Mouse (Mus musculus) G1E (cell line): ENCODE data around the gene Ngf. TPM values are rescaled to one million over a fixed set of nuclear protein-coding genes. Genes with fewer than 3 reads are reported as not detected.

Experiments used
- ATAC-seq: 2 replicates; pipeline ENCODE4 v1.8.0; 2016; ENCODE audit warnings: mild to moderate bottlenecking; ENCODE audit not compliant: insufficient number of reproducible peaks, poor library complexity, low FRiP score, severe bottlenecking; ENCODE audit errors: extremely low read depth
- DNase-seq: peaks from one replicate; pipeline ENCODE4 v3.0.0; 2012; ENCODE audit warnings: low spot score
- H3K27me3 ChIP-seq: 2 replicates; pipeline ENCODE4 v1.6.1; 2012; ENCODE audit warnings: mild to moderate bottlenecking, low read length, inconsistent platforms; ENCODE audit not compliant: insufficient read depth
- H3K36me3 ChIP-seq: replicated peaks from 2 replicates; pipeline ENCODE3; 2012; ENCODE audit warnings: mild to moderate bottlenecking, inconsistent platforms
- H3K4me1 ChIP-seq: 2 replicates; pipeline ENCODE4 v1.6.1; 2012; ENCODE audit warnings: low read depth, low read length, inconsistent platforms, mixed read lengths; ENCODE audit not compliant: insufficient read depth
- H3K4me3 ChIP-seq: 2 replicates; pipeline ENCODE4 v1.5.1; 2012; ENCODE audit warnings: low read depth, mild to moderate bottlenecking, inconsistent platforms, low read length, moderate library complexity, mixed read lengths
- H3K9me3 ChIP-seq: replicated peaks from 2 replicates; pipeline ENCODE4 v1.6.1; 2012; ENCODE audit warnings: inconsistent platforms
- CTCF ChIP-seq: IDR thresholded peaks from 2 replicates; pipeline ENCODE4 v1.5.1; 2012; ENCODE audit warnings: low read depth, low read length, inconsistent platforms, mixed read lengths
- GATA1 ChIP-seq: IDR thresholded peaks from 2 replicates; pipeline ENCODE4 v1.6.1; 2012; ENCODE audit warnings: borderline replicate concordance, low read length, inconsistent platforms, mixed read lengths
- GATA2 ChIP-seq: IDR thresholded peaks from 2 replicates; pipeline ENCODE4 v1.6.1; 2012; ENCODE audit warnings: low read depth, low read length, inconsistent platforms, borderline replicate concordance
- POLR2AphosphoS5 ChIP-seq: IDR thresholded peaks from 2 replicates; pipeline ENCODE4 v1.6.1; 2012; ENCODE audit warnings: low read depth, low read length, inconsistent platforms; ENCODE audit not compliant: insufficient replicate concordance
- TAL1 ChIP-seq: conservative IDR thresholded peaks from 2 replicates; pipeline ENCODE4 v1.6.1; 2012; ENCODE audit warnings: low read depth, low read length, inconsistent platforms, mixed read lengths
- polyA plus RNA-seq: library from polyadenylated mRNA; stranded (reverse); fragments of >175 nt; gene quantifications from 2 replicates; pipeline ENCODE4 v1.2.3, GENCODE M21; 2012
- total RNA-seq, 2 experiments: library from RNA; stranded (forward) in 1 of 2; stranded (reverse) in 1 of 2; fragments of 200-1000 nt in 1 of 2; fragments of >200 nt in 1 of 2; fragmentation: Nextera tagmentation in 1 of 2; gene quantifications; 2 replicates each; pipeline ENCODE4 v1.2.3; 2014 to 2017

Gene Ngf
- total RNA-seq (2014; fragmentation: Nextera tagmentation) (not detected in 2 replicates), total RNA-seq (2017) (0.16 TPM in 1 of 2 replicates, not detected in the other), polyA plus RNA-seq (not detected in 2 replicates)

DNA sequence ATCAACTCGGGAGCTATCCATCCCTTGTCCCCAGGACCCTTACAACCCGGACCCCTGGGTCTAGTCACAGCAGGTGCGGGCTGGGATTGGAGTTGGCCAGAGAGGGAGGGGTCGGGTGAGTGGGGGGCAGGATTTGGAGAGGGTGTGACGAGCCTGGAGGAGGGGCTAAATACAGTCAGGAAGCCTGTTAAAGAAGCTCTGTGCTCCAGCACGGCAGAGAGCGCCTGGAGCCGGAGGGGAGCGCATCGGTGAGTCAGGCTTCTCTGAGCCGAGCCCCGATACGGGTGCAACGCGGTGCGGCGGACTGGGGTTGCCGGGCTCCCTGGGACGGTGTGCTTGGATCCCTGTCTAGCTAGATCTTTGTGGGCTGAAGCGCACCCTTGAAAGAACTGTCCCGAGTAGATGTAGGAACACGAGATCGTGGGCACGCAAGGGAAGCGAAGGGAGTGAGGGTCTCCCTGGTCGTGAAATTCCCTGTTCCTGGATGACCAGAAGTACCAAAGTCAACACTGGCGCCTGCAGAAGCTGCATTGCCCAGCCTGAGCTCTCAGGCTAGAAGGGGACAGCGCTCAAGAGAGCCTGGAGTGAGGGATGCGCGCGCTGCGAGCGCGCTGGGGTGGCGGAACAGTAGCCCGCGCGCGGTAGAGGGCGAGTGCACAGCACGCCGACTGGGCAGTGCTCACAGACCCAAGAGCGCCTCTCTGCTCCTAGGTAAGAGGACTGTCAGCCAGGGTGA is at the start of gene Ngf:
Ngf (plus strand) TSS at position 207 of the 736 bp plus-strand sequence.
- DNase-seq (no peak), ATAC-seq (no peak)
- Histone ChIP-seq H3K4me1 (no peaks in the 10 kb centered on the region), H3K4me3 (no peak within 1 kb of the TSS), H3K9me3 (no peaks in the 10 kb centered on the region), H3K36me3 (no peaks in the 10 kb centered on the region), H3K27me3 (peaks cover 13% of the 10 kb centered on the region; the same call in 1 of the 2 replicates)
- TF ChIP-seq GATA2 = no peak
- TF ChIP-seq TAL1 = no peak
- TF ChIP-seq POLR2AphosphoS5 = no peak
- TF ChIP-seq GATA1 = no peak
- TF ChIP-seq CTCF = no peak

DNA sequence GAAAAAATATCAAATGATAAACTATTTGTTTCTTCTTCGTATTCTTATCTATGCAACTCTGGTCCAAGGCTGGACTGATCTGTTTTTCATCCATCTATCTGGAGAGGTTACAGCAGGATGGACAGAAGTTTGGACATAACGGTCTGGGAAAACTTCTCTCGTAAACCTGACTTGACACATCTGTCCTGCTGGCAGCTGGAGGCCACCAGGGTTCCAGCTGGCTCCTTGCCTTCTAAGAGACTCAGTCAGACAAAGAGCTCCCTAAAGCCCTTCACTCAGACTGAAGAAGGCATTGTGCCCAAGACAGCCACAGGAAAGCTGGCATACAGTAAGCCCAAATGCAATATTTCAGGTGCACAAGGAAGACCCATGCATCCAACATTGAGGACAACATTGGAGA is 24.2 kb upstream of the Ngf start:
- TF ChIP-seq GATA1 = no peak
- TF ChIP-seq GATA2 = no peak
- TF ChIP-seq TAL1 = no peak
- TF ChIP-seq POLR2AphosphoS5 = no peak
- TF ChIP-seq CTCF = no peak
- Histone ChIP-seq H3K9me3 (no peaks in the 10 kb centered on the region), H3K27me3 (no peaks in the 10 kb centered on the region), H3K36me3 (no peaks in the 10 kb centered on the region), H3K4me1 (no peaks in the 10 kb centered on the region), H3K4me3 (no peak overlapping the region)
- DNase-seq (no peak), ATAC-seq (no peak)

DNA sequence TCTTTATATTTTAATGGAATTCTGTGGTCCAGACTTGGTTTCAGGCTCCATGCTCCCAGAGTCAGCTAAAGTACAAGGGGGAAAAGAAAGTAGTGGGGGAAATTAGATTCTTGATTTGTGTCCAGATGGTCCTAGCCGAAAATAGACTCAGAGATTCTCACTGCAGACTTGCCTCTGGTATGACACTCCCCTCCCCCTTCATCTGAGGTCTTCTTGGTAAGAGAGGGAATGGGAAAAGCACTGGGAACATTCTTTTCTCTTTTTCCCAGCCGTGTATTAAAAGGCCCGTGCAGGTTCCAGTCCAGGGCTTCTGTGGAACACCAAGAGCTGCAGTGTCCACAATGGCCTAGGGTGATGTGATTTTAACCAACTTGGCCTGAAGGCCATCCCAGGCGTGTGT is 23.0 kb upstream of the Ngf start:
- Histone ChIP-seq H3K4me3 (no peak overlapping the region), H3K36me3 (no peaks in the 10 kb centered on the region), H3K27me3 (no peaks in the 10 kb centered on the region), H3K4me1 (no peaks in the 10 kb centered on the region), H3K9me3 (no peaks in the 10 kb centered on the region)
- no peak for DNase-seq
- no peak for ATAC-seq
- TF ChIP-seq TAL1 (no peak), GATA2 (no peak), POLR2AphosphoS5 (no peak), CTCF (no peak), GATA1 (no peak)

DNA sequence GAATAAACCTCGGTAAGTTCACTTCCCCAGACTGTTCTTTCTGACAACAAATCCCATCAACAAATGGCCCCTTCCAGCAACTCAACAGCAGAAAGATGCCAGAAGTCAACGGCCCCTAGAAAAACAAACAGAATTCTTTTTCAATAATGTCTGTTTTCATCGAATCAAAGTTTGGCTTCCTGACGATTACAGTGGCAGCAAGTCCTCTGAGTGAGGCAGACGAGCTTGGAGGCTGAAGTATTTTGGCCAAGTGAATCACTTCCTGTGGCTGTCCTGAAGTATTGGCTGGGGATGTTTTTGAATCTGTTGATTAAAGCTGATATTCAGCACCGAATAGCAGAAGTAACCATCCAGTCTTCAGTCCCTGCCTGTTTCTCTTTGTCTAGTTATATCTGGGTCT is 15.2 kb upstream of the Ngf start:
- no peak for DNase-seq
- Histone ChIP-seq H3K36me3 (no peaks in the 10 kb centered on the region), H3K9me3 (no peaks in the 10 kb centered on the region), H3K4me3 (no peak overlapping the region), H3K27me3 (no peaks in the 10 kb centered on the region), H3K4me1 (no peaks in the 10 kb centered on the region)
- TF ChIP-seq GATA2 (no peak), POLR2AphosphoS5 (no peak), CTCF (no peak), GATA1 (no peak), TAL1 (no peak)
- ATAC-seq = no peak

DNA sequence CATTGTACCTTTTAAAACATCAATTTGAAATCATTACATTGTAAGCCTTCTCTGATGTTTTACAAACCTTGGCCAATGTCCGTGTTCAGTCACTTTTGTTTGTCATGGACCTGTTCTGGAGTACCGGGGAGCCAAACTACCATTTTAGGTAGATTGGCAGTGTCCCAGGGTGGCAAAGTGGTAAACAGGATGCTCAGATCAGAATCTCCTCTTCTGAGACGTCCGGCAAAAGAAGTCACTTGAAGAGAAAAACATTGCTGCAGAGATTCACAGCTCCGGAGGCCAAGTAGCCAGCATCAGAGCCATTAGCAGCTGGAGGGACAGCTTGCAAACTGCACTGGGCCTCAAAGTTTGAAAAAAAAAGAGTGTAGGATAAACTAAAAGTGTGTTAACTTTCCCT is 9.2 kb upstream of the Ngf start:
- ATAC-seq = no peak
- Histone ChIP-seq H3K27me3 (no peaks in the 10 kb centered on the region), H3K36me3 (no peaks in the 10 kb centered on the region), H3K9me3 (no peaks in the 10 kb centered on the region), H3K4me1 (no peaks in the 10 kb centered on the region), H3K4me3 (no peak overlapping the region)
- DNase-seq = no peak
- TF ChIP-seq TAL1 (no peak), CTCF (no peak), GATA1 (no peak)

DNA sequence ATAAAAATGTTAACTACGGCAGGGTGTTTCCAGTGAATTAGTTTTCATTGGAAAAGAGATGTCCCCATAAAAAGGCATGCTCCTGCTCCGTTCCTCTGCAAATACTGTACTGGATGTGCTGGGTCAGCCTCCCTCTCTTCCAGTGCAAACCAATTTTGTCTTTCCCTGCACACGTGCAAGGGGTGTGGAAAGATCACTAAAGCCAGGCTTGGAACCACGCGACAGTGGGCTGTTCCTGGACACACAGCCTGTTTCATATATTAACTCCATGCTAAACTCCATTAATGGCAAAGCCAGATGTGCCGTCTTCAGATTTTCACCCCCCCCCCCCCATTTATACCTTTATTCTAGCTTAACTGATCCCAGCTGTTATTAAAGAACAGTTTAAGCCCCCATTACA is 8.7 kb upstream of the Ngf start:
- ATAC-seq (no peak), DNase-seq (no peak)
- no peaks in the 10 kb centered on the region for H3K27me3 ChIP-seq
- H3K36me3 ChIP-seq = no peaks in the 10 kb centered on the region
- no peaks in the 10 kb centered on the region for H3K9me3 ChIP-seq
- no peaks in the 10 kb centered on the region for H3K4me1 ChIP-seq
- TF ChIP-seq POLR2AphosphoS5 = no peak
- TF ChIP-seq CTCF = no peak
- H3K4me3 ChIP-seq = no peak overlapping the region
